Mouse (Mus musculus): ENCODE measurements at regions not wholly inside any gene's neighbourhood (a gene's known extent, or its start where the extent isn't known, plus 50 kb on each side); places are given as distances from the start of the nearest gene placed in this dataset.
"Not testable (repeated sequence)": the region's sequence is repeated elsewhere in the genome, so short reads cannot be mapped to it uniquely, and the experiment has no call there.

- not testable (repeated sequence) for H3K27me3 ChIP-seq (ENCODE audit: insufficient read depth, low read length); H3K9ac ChIP-seq (replicated peaks; ENCODE audit: low read length); H3K9me3 ChIP-seq (ENCODE audit: low read length); H3K4me1 ChIP-seq (ENCODE audit: insufficient read depth, low read length); ATAC-seq; H3K27ac ChIP-seq; H3K4me3 ChIP-seq (ENCODE audit: low read length); H3K4me2 ChIP-seq (ENCODE audit: low read depth, low read length); DNase-seq (ENCODE audit: low spot score); H3K36me3 ChIP-seq (ENCODE audit: insufficient read depth, low read length)
- WGBS, result 37% methylated on average over 4 of the region's 4 CpGs
Measured at GRCm38 (mm10) chr1:44331732-44332131, 113.0 kb upstream of the Mettl21e start.

GRCm38 (mm10) chr1:44325483-44325882 is 106.7 kb upstream of the Mettl21e start:
- Histone ChIP-seq H3K4me3 (ENCODE audit: low read length) (no peak overlapping the region), H3K9ac (replicated peaks; ENCODE audit: low read length) (no peak overlapping the region), H3K27ac (no peak overlapping the region), H3K36me3 (ENCODE audit: insufficient read depth, low read length) (no peaks in the 10 kb centered on the region), H3K4me2 (ENCODE audit: low read depth, low read length) (no peak overlapping the region), H3K4me1 (ENCODE audit: insufficient read depth, low read length) (no peaks in the 10 kb centered on the region), H3K27me3 (ENCODE audit: insufficient read depth, low read length) (no peaks in the 10 kb centered on the region), H3K9me3 (ENCODE audit: low read length) (no peaks in the 10 kb centered on the region)
- 20% methylated on average over 1 of the region's 1 CpGs for WGBS
- TF ChIP-seq CTCF (IDR thresholded peaks at IDR 0.05; ENCODE audit: low read depth), result no peak
- DNase-seq (ENCODE audit: low spot score) (no peak), ATAC-seq (0 out of 2 replicates have a peak, but pooled peaks have one; percentile 18)

All from hindbrain, postnatal 0 days (tissue).